Mouse (Mus musculus) erythroblast, embryonic 14.5 days (primary cell): Measurements from ENCODE around the gene Ovol2.

ENCODE experiments used
- GATA1 ChIP-seq: IDR thresholded peaks from 2 replicates; pipeline ENCODE4 v1.6.1; 2012; ENCODE audit warnings: low read length, inconsistent platforms, mixed read lengths
- TAL1 ChIP-seq: IDR thresholded peaks from 3 replicates; pipeline ENCODE4 v1.6.1; 2012; ENCODE audit warnings: low read length, inconsistent platforms, mixed read lengths

- TF ChIP-seq GATA1 (no peak), TAL1 (no peak)
These were observed 20.6 kb downstream of the Ovol2 start for GRCm38 (mm10) chr2:144311372-144311771.
